Mouse (Mus musculus) layer of hippocampus, adult 8-10 months (tissue): ENCODE measurements around the gene Tnni1. TPM values are rescaled to one million over a fixed set of nuclear protein-coding genes. Genes with fewer than 3 reads are reported as not detected.

Experiments used
- DNase-seq, 2 experiments: peaks; one replicate each; pipeline ENCODE4 v3.0.0; 2022; ENCODE audit warnings: low spot score in 2 of 2
- total RNA-seq, 4 experiments: library from RNA; stranded (reverse); gene quantifications; 2 replicates each; pipeline ENCODE4 v1.2.4; 2022

Tnni1 gene
- total RNA-seq, result 1 to 10 TPM; 1.5 to 4.1 (median 2.9) TPM

DNA sequence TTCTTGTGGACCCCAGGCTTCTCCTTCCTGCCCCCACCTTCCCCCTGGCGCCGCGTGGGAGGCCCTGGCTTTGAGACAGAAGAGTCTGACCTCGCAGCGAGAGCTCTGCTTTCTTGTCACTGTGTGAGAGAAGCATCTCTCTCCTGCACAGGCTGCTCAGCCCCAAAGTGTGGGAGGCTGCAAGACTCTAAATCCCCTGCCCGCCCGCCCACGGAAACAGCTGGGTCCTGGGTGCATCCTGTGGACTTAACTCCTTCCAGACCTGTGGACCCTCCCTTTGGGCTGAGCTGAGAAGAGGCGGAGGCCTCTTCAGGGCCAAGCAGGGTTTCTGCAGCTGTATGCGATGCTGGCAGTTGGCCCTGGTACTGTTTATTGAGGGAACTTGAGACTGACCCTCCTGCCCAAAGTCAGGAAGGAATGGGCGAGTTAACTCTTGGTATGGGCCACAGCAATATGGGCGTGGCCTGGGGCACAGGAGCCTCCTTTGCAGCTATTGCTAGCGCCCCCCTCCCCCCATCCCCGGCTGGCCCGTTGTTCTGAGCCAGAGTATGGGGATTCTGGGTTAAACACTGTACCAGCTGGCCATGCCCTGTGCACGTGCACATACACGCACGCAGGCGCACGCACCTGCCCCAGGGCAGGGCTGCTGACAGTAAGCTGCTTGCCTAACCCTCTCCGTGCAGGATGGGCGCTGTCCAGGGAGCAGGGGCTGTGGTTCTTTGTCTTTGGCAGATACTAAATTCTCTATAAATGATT, at the start of gene Tnni1:
TSS of gene Tnni1 (plus strand) at position 655 of the 756 bp plus-strand sequence.
- no peak for DNase-seq

DNA sequence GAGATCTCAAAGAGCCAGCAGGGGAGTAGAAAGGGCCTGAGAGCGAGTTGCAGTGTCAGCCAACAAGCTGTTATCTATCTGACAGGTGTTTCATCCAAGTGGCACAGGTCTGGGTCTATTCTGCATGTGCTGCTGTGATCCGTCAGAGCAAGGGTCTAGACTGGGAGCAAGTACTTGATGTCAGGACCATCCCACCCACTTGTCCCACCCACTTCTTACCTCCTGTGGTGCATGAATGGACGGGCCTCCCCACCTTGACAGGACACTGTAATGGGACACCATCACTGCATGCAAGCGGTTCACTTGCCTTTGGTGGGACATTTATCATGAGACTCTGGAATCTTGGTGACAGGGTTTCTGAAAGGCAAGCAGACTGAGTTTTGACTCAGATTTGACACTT, 49.4 kb upstream of the Tnni1 start:
- no peak for DNase-seq

- no peak for DNase-seq
Measured at GRCm38 (mm10) chr1:135730296-135730695, 48.9 kb upstream of the Tnni1 start.

- DNase-seq, result no peak
Measured at GRCm38 (mm10) chr1:135731393-135731792, 47.8 kb upstream of the Tnni1 start.

DNA sequence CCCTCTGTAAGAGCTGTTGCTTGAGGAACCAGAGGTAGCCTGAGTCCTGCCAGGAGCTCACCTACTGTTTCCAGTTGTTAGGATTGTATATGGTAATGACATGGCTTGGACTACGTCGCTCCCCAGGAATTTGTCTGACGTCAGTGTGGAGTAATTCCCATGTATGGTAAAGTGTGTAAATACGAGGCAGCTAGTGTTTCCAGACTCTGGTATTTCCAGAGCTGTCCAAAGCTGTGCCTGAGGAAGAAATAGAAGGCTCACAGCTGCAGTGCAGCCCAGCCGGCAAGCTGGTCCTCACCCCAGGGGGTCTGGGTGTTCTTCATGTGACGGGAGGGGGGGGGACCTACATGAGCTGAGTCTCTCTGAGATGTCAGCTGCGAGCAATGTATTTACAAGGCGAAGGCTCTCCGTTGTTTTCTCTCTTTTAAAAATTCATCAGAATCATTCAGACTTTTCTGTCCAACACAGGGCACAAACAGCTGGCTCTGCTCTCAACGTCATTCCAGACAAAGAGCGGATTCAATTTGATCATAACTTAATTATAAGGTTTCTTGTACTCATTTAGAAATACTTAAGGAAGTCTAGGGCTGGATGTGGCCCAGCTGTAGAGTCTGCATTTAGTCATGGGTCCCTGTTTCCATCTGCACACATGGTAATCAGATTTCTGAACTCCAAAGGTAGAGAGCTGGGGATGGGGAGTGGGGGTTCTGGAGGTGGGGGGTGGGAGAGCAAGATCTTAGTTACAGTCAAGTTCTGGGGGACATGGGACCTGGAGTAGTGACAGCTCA, 47.1 kb upstream of the Tnni1 start:
- no peak for DNase-seq

DNA sequence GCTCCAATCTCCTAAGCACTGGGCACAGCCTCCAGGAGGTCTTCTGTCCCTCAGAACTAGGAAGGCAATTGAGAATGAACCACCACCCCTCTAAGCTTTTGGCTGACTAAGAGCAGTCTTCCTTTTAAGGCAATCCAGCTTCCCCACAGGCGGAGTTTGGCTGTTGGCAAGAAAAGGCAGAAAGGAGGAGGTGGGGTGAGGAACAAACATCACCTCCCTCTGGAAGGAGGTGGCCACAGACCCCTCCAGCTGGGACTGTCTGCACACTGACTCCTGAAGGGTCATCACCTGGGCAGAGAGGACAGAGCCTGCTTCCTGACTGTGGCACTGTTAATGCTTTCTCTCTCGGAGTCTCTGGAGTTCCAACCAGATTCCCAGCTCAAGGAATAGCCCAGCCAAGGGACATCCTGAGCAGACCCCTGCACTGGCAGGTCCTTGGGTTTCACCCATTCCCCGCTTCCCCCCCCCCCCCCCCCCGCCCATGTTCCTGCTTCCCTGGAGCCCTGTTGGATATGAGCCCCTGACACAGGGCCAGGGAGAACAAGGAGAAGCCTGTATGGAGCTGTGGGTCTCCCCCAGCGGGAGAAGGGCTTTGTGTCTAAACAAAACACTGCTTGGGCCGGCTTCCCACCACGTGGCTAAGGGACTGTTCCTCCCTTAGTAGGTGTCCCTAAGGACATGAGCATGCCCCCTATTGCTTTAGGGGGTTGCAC, 44.9 kb upstream of the Tnni1 start:
- DNase-seq, result peak; percentile 73 to 86

DNA sequence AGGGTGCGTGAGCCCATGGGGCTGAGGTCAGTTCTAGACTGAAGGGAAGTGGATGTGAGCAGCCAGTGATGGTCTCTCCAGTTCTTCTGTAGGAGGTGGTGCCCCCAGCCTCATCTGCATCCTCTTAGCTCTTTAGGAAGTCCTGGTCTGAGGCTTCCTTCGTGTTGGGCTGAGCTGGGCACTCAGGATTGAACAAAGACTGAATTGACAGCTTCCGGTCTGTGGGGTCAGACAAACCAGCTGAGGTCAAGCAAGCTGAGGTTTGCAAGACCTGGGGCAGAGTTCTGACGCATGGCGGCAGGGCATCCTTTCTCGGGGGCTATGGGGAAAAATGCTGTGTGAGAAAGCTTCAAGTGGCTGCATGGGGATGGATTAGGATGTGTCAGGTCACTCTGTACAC, 43.8 kb upstream of the Tnni1 start:
- DNase-seq, result no peak

GRCm38 (mm10) chr1:135744987-135745386, 34.2 kb upstream of the Tnni1 start:
- no peak for DNase-seq

DNA sequence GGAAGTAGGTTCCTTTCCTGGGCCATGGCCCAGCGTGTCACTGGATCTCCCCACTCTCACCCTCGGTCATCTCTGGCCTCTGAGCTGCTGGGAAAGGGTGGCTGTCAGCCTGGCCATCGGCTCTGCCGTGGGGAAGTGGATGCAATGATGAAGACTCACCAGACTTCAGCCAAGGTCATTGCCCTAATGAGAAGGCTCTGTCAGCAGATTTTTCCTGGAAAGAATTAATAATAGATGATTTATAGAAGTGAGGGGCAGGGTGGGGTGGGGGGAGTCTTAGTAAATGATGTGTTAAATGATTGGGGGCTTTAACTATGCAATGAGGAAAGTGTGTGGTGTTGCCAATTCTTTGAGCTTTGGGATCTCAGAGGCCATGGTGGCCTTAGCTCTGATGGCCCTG, 33.0 kb upstream of the Tnni1 start:
- DNase-seq, result no peak

- peak; percentile 87 to 94 for DNase-seq
Measured at GRCm38 (mm10) chr1:135752737-135753348, 26.4 kb upstream of the Tnni1 start.

DNA sequence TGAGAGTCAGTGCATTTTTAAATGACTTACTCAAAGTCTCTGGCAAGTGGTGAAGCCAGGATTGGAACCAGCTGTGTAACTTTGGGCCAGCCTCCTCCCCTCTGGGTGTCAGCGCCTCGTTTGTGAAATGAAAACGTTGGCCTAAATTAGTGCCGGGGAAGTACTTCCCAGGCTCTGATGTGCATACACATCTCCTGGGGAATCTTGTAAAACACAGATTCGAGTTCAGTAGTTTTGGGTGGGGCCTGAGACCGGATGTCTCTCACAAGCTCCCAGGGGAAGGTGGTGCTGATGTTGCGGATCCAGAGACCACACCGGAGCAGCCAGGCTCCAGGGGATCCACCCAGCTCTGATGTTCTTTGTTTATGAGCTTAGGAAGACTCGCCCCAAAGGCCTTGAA, 23.9 kb upstream of the Tnni1 start:
- DNase-seq, result no peak

- no peak for DNase-seq
Measured at GRCm38 (mm10) chr1:135755913-135756312, 23.3 kb upstream of the Tnni1 start.

DNA sequence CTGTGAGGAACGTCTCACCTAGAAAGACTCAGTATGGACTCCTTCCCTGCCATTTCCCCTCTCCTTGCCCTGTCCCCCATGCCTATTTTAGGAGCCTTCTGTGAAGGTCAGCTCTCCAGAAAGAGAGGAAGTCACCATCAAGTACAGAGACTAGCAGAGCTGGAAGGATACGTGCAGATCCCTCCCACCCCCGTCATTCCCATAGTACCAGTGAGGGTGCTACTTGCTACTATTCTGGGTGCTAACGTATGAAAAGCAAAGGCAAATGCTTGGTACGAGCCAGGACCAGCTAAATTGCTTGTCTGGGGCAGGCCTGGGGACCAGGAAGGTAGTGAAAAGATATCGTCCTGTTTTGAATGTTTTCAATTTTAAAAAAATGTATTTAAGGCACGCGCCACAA, 21.9 kb upstream of the Tnni1 start:
- DNase-seq, result no peak

DNA sequence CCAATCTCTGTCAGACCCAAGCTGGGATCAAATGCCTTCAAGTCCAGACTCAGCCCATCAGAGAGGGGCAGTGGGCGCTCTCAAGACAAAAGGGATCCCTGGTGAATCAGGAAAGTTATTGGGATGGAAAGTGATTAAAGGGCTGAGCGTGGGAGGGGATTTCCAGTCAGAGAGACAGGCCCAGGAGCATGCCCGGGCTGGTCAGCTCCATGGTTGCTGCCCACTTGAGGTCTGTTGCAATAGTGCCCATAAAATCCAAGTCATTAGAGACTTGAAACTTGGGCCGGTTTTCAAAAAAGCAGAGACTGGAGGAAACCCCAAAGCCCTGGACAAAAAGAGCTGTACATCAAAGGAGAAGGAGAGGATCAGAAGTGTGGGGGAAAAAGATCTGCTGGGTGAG, 19.5 kb upstream of the Tnni1 start:
- DNase-seq, result no peak

GRCm38 (mm10) chr1:135760216-135760615, 19.0 kb upstream of the Tnni1 start:
- DNase-seq, result no peak

GRCm38 (mm10) chr1:135761728-135762127, 17.5 kb upstream of the Tnni1 start:
- no peak for DNase-seq

DNA sequence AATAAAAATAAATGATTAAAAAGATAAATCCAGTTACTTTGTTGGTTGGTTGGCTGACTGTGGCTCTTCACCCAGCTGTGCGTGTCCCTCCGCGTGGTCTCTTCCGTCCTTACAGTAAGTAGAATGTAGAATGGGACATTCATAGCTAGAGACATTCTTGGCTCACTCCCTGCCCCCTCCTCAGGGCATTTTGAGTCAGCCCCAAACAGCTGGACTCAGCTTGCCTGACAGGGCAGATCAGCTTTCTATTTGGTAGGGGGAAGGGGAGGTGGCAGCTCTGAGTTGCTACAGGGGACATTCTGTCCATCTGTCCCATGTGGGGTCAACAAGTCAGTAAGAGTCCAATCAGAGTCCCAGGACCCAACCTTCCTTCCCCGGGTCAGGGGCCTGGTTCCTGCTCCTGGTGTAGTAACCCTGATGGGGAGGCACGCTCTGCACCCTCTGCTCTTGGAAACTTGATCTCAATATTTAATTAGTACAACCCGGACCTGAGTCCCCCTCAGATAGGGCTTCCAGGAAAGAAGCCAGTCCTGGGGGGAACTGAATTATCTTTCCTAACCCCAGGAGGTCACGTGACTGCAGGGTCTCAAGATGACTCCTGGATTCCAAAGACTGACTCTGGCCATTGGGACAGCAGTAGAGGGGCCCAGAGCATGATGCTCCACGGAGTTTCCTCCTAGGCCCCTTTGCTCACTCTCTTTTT, 15.6 kb upstream of the Tnni1 start:
- no peak for DNase-seq

GRCm38 (mm10) chr1:135764206-135764528, 15.1 kb upstream of the Tnni1 start:
- DNase-seq, result no peak

DNA sequence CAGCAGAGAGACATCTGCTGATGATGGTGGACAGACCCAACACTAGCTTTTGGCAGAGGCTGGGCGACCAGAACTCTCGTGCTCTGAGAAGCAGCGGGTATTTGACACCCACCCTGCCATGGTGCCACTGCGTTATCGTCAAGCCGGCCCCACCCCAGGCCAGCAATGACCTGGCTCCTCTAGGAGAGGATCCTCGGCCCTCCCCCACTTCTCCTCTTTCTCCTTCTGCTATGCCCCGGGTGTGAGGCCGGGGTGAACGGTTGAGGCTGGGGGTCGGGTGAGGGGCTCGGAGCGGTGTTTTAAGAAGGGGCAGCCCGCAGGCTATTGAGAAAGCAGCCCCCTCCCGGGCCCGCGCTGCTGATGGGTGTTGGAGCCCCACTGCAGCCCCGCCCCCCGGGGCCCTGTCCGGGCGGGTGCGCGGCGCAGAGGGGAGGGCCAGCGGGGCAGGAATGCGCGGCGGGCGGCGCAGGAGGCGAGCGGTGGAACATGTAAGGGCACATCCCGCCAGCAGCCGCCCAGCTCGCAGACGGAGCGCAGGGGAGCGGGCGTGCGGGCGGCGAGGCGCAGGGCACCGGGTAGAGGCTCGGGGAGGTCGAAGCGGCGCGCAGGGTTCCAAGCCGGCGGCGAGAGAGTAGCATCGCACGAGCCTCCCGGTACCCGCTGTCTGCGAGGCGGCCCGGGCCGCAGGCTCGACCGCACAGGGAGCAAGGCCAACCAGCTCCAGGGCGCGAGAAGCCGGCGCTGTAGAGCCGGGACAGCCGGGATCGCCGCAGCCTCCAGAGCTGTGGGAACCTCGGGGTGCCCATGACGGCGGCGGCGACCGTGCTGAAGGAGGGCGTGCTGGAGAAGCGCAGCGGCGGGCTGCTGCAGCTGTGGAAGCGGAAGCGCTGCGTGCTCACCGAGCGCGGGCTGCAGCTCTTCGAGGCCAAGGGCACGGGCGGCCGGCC, 13.3 kb upstream of the Tnni1 start, which contains the start of gene Phlda3:
TSS of gene Phlda3 (plus strand) at position 475 of the 947 bp plus-strand sequence.
- DNase-seq, result peak in 1 of 2 experiments; percentile 41
